Mouse (Mus musculus) intestine, embryonic 15.5 days (tissue): ENCODE data around the gene Ccdc85a. TPM values are rescaled to one million over a fixed set of nuclear protein-coding genes. Genes with fewer than 3 reads are reported as not detected.
"Not testable (repeated sequence)": the region's sequence is repeated elsewhere in the genome, so short reads cannot be mapped to it uniquely, and the experiment has no call there.

ENCODE experiments used
- ATAC-seq: fragments of 200-750 bp; cut with Nextera tagmentation; 2 replicates; pipeline ENCODE4 v1.8.0; 2017; ENCODE audit warnings: moderate TSS enrichment, moderate library complexity
- H3K27ac ChIP-seq: fragments of 300-500 bp; sonication (generic); 2 replicates; pipeline ENCODE4 v1.5.1; 2015; ENCODE audit warnings: mild to moderate bottlenecking, inconsistent platforms
- H3K27me3 ChIP-seq: fragments of 300-500 bp; sonication (generic); replicated peaks from 2 replicates; pipeline ENCODE4 v1.6.1; 2015; ENCODE audit warnings: inconsistent platforms
- H3K36me3 ChIP-seq: fragments of 300-500 bp; sonication (generic); 2 replicates; pipeline ENCODE4 v1.6.1; 2015; ENCODE audit warnings: inconsistent platforms
- H3K4me1 ChIP-seq: fragments of 300-500 bp; sonication (generic); replicated peaks from 2 replicates; pipeline ENCODE4 v1.6.1; 2015; ENCODE audit warnings: inconsistent platforms
- H3K4me2 ChIP-seq: fragments of 300-500 bp; sonication (generic); replicated peaks from 2 replicates; pipeline ENCODE4 v1.6.1; 2015; ENCODE audit warnings: mild to moderate bottlenecking, inconsistent platforms
- H3K4me3 ChIP-seq: fragments of 300-500 bp; sonication (generic); replicated peaks from 2 replicates; pipeline ENCODE4 v1.5.1; 2015; ENCODE audit warnings: inconsistent platforms
- H3K9ac ChIP-seq: fragments of 300-500 bp; sonication (generic); 2 replicates; pipeline ENCODE4 v1.6.1; 2015; ENCODE audit warnings: inconsistent platforms
- H3K9me3 ChIP-seq: fragments of 300-500 bp; sonication (generic); 2 replicates; pipeline ENCODE4 v1.6.1; 2016; ENCODE audit warnings: inconsistent platforms
- WGBS: fragments of 180-500 bp; shearing (Covaris S2); methylation state at CpG from one replicate; pipeline ENCODE4 v1.1.7; 2015; 5-methylcytosine and 5-hydroxymethylcytosine counted together
- polyA plus RNA-seq: library from polyadenylated mRNA; unstranded; fragments of >200 nt; fragmentation: Nextera tagmentation; extraction: Ambion mirVana; gene quantifications from 2 replicates; pipeline ENCODE4 v1.2.1, GENCODE M21; 2015

The Ccdc85a gene
- polyA plus RNA-seq, 1 experiment from 2014 or later, result 2.0 TPM

DNA sequence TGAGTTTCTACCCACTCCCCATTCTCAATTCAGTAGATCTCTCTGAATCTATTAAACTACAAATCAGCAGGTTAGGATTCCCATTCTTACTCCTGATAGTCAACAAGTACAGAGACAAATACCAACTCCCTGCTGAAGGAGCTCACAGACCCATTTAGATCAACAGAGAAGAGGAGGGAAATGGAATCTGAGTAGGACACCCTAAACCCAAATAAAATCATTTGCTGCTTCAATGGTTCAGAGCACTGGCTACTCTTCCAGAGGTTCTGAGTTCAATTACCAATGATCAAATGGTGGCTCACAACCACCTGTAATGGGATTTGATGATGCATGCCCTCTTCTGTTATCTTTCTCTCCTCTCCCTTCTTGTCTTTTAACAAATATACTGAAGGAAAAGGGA is 82.9 kb downstream of the Ccdc85a start:
- H3K27ac ChIP-seq, result no peak overlapping the region
- no peak overlapping the region for H3K4me2 ChIP-seq
- no peaks in the 10 kb centered on the region for H3K36me3 ChIP-seq
- no peaks in the 10 kb centered on the region for H3K4me1 ChIP-seq
- H3K9ac ChIP-seq, result no peak overlapping the region
- H3K4me3 ChIP-seq, result no peak overlapping the region
- no peaks in the 10 kb centered on the region for H3K27me3 ChIP-seq
- ATAC-seq, result no peak
- H3K9me3 ChIP-seq, result no peaks in the 10 kb centered on the region

DNA sequence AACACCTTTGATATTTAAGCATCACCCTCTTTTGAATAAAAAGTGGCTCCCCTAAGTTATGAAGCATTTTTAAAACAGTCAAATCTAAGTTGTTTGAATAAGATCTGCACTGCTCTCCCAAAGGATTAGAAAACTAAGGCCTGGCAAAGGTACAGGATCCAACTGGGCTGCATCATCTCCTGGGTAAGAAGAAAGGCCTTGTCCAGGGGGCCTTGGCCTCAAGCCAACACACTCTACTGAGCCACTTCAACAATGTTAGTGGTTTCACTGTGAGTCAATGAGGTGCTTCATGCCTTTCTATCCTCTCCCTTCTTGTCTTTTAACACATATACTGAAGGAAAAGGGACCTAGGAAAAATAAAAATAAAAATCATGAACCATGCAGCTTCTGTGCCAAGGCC is 87.1 kb downstream of the Ccdc85a start:
- H3K9me3 ChIP-seq, result no peaks in the 10 kb centered on the region
- H3K27ac ChIP-seq, result no peak overlapping the region
- no peak for ATAC-seq
- no peak overlapping the region for H3K9ac ChIP-seq
- H3K4me2 ChIP-seq, result no peak overlapping the region
- H3K36me3 ChIP-seq, result no peaks in the 10 kb centered on the region
- H3K27me3 ChIP-seq, result no peaks in the 10 kb centered on the region
- H3K4me1 ChIP-seq, result no peaks in the 10 kb centered on the region
- no peak overlapping the region for H3K4me3 ChIP-seq

DNA sequence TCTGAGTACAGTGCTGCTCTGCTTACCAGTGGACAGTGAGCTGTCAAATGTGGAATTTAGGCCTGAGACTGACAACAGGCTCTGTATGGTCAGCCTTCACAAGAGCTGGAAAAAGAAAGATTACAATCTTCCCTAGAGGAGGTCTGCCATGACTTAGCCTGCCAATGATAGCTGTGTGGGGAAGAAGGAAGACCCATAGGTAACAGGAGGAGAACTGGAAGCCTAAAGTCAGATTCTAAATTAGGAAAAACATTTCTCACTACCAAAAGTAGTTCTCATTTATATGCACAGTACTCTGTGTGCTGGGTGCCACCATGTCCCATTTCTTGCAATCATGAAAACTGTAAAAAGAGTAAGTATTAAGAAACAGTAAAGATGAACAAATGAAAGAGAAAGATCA is 90.8 kb downstream of the Ccdc85a start:
- no peaks in the 10 kb centered on the region for H3K36me3 ChIP-seq
- no peak overlapping the region for H3K4me3 ChIP-seq
- no peaks in the 10 kb centered on the region for H3K27me3 ChIP-seq
- no peak overlapping the region for H3K4me2 ChIP-seq
- H3K9me3 ChIP-seq, result no peaks in the 10 kb centered on the region
- no peak overlapping the region for H3K27ac ChIP-seq
- H3K4me1 ChIP-seq, result no peaks in the 10 kb centered on the region
- no peak for ATAC-seq
- no peak overlapping the region for H3K9ac ChIP-seq

DNA sequence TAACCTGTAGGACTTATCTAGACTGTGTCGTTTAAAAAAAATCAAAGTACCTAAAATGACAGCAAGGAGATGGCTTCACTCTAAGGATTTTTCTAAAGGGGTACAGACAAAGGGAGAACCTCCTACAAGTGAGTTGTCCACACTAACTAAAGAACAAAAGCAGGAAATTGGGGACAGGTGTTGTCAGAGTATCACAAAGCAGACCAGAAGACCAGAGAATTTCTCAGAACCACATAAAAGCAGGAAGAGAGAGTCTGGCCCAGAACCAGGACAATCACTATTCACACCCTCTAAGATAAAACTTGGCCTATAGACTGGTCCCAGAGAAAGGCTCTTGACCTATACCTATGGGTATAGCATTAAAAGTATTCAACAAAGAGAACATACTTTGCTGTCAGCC is 92.8 kb downstream of the Ccdc85a start:
- Histone ChIP-seq H3K27ac (no peak overlapping the region), H3K36me3 (no peaks in the 10 kb centered on the region), H3K4me2 (no peak overlapping the region), H3K9ac (no peak overlapping the region), H3K9me3 (no peaks in the 10 kb centered on the region), H3K4me3 (no peak overlapping the region), H3K27me3 (no peaks in the 10 kb centered on the region), H3K4me1 (no peaks in the 10 kb centered on the region)
- ATAC-seq, result no peak
- WGBS, result 72% methylated on average over 1 of the region's 1 CpGs

DNA sequence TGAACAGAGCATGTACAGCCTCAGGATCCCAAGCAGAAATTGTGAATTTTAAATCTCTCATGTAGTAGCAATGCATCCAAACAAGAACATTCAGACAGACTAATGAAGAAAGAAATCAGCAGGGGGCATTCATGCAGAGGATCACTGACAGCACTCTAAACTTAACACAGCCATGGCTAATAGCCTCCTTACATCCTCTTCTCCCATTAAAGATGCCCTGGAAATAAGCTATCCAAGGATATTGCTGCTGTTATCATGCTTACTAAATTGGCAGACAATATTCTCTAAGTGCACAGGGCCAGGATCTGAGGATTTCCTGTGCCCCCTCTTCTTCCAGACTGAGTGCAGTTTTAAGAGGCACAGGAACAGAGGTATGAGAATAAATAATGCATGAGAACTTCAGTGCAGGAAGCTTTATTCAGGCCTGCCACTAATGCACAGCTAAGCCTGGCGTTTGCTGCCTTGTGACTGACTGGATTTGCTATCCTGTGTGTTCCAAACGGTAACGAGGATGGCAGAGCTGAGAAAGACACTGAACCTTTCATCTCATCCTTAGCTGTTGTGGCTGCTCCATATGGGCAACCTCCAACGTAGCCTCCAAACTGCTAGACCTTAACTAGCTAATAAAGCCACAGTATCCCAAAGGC is 99.9 kb downstream of the Ccdc85a start:
- Histone ChIP-seq H3K4me2 (no peak overlapping the region), H3K4me3 (no peak overlapping the region), H3K27me3 (no peaks in the 10 kb centered on the region), H3K9me3 (no peaks in the 10 kb centered on the region), H3K36me3 (no peaks in the 10 kb centered on the region), H3K27ac (no peak overlapping the region), H3K9ac (no peak overlapping the region), H3K4me1 (no peaks in the 10 kb centered on the region)
- ATAC-seq, result no peak
- 64% methylated on average over 4 of the region's 4 CpGs for whole genome bisulfite sequencing

DNA sequence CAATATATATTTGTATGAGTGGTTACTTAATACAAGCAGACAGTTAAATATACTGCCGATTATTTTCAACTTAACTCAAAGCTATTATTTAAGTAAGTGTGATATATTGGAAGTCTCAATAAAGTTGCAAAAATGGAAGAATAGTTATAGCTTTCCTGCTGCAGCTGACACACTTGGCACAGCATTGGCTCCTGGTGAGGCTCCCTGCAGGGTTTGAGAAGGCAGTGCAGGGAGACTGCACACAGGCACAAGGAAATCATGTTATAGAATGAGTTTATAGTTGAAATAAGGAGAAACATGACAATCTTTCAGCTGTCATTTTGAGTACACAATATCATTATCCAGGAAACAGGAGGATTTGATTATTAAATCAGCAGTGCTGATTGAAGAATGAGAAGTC is 107.0 kb downstream of the Ccdc85a start:
- no peaks in the 10 kb centered on the region for H3K4me1 ChIP-seq
- H3K9ac ChIP-seq, result no peak overlapping the region
- no peak overlapping the region for H3K27ac ChIP-seq
- 87% methylated on average over 1 of the region's 1 CpGs for WGBS
- H3K9me3 ChIP-seq, result no peaks in the 10 kb centered on the region
- H3K4me2 ChIP-seq, result no peak overlapping the region
- ATAC-seq, result no peak
- no peaks in the 10 kb centered on the region for H3K27me3 ChIP-seq
- H3K36me3 ChIP-seq, result no peaks in the 10 kb centered on the region
- no peak overlapping the region for H3K4me3 ChIP-seq

DNA sequence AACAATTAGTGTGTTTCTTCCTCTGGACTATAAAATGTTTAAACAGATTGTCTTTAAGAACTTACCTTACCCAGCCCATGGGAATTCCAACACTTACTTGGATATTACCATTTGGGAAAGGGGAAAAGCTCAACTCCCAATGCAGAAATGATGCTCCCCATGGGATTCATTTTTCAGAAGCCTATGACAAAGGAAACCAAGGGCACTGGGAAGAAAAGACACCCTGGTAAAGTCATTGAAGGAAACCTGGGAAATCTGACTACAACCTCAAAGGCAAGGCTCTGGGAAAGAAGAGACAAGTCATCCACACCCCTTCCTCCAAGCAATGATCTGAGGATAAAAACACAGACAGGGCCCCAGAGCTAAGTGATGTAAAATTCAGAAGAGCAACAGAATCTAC is 118.4 kb downstream of the Ccdc85a start:
- no peak for ATAC-seq
- Histone ChIP-seq H3K4me3 (no peak overlapping the region), H3K36me3 (no peaks in the 10 kb centered on the region), H3K9me3 (no peaks in the 10 kb centered on the region), H3K4me2 (no peak overlapping the region), H3K27ac (no peak overlapping the region), H3K9ac (no peak overlapping the region), H3K4me1 (no peaks in the 10 kb centered on the region), H3K27me3 (no peaks in the 10 kb centered on the region)

DNA sequence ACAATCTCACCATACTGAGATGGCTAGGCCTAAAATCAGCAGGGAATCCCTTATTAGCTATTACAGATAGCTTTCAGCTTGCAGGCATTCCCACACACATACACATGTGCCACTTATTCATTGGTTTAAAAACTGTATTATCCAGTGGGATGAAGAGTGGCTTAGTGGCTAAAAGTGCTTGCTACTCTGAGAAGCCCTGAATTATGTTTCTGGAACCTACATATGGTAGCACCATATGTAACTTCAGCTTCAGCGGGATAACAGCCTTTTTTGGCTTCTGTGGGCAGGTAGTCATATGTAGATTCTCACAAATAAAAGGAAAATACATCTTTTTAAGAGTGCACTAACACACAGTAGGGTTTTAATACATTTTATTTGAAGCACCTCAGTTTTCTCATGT is 119.2 kb downstream of the Ccdc85a start:
- ATAC-seq, result no peak
- no peak overlapping the region for H3K27ac ChIP-seq
- H3K27me3 ChIP-seq, result no peaks in the 10 kb centered on the region
- H3K4me2 ChIP-seq, result no peak overlapping the region
- WGBS, result 83% methylated on average over 1 of the region's 1 CpGs
- H3K9me3 ChIP-seq, result no peaks in the 10 kb centered on the region
- H3K4me3 ChIP-seq, result no peak overlapping the region
- no peaks in the 10 kb centered on the region for H3K36me3 ChIP-seq
- H3K9ac ChIP-seq, result no peak overlapping the region
- no peaks in the 10 kb centered on the region for H3K4me1 ChIP-seq

DNA sequence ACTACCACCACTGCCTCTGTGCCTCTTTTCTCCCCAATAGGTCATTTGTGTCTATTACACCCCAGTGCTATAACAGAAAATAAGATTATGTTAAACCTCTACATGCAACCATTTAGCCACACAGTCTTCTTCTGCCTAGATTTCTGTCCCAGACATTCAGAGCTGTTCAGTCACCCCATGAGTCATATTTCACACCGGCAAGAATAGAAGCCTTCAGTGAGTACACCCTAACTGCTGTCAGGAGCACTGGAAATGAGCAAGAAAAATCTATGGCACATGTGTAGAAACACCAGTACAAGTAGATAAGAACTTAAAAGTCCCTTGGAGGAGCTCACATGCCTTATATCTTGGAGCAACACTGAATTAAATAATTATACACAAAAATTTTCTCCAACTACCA is 125.0 kb downstream of the Ccdc85a start:
- Histone ChIP-seq H3K36me3 (no peaks in the 10 kb centered on the region), H3K4me2 (no peak overlapping the region), H3K27me3 (no peaks in the 10 kb centered on the region), H3K4me3 (no peak overlapping the region), H3K9ac (no peak overlapping the region), H3K9me3 (no peaks in the 10 kb centered on the region), H3K27ac (no peak overlapping the region), H3K4me1 (no peaks in the 10 kb centered on the region)
- ATAC-seq, result no peak
- WGBS, result 89% methylated on average over 1 of the region's 1 CpGs

DNA sequence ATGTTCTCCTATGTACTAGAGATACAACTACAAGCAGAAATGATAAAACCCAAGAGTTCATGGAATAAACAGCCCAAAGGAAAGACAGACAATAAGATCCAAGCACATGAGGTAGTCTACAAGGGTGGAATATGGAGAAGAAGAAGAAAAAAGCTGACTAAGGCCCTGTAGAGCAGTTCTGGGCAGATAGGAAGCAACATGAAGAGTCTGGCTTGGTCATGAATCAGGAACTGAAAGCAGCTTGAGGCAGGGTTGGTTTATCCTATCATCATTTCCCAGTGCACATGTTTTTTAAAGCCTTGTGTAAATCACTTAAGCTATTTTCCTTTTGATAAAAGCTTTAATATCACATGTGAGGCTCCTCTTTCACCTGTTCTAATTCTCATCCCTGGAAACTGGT is 144.2 kb downstream of the Ccdc85a start:
- no peaks in the 10 kb centered on the region for H3K4me1 ChIP-seq
- no peaks in the 10 kb centered on the region for H3K9me3 ChIP-seq
- H3K4me2 ChIP-seq, result no peak overlapping the region
- no peak for ATAC-seq
- H3K4me3 ChIP-seq, result no peak overlapping the region
- no peaks in the 10 kb centered on the region for H3K36me3 ChIP-seq
- H3K27me3 ChIP-seq, result no peaks in the 10 kb centered on the region
- no peak overlapping the region for H3K27ac ChIP-seq
- H3K9ac ChIP-seq, result no peak overlapping the region

DNA sequence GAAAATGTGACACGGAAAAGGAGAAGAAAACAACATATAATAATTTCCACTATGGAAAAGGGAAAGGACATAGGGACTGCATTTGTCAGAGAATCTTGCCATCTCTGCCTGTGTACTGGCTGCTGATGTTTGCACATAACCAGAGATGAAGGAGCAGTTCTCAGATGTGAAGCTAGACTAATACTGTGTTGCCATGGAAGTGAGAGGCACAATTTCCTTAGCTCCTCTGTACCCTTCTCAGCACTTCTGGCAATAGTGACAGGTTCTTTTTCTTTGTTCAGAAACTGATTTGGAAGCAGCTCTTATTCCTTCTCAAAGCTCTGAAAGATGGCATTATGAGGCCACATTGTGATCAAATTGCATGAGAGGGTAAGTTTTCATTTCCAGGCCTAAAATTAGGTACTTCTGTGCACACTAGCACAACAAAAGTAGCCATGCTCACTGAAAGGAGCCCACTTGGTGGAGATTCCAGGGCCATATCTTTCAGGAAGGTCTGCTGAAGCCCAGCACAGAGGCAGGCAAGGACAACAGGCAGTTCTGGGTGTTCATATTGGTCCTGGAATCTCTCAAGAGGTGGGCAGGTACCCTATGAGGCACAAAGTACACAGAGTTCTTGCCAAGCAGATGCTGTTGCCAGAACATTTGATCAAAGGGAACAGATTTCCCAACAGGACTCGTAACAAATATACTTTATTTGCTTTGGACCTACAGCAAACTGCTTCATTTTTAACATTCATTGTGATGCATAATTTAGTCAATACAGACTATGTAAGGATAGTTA is 161.5 kb downstream of the Ccdc85a start:
- H3K9ac ChIP-seq, result no peak overlapping the region
- no peak overlapping the region for H3K4me2 ChIP-seq
- WGBS, result 85% methylated on average over 2 of the region's 2 CpGs
- no peak for ATAC-seq
- H3K27ac ChIP-seq, result no peak overlapping the region
- no peak overlapping the region for H3K4me3 ChIP-seq
- H3K36me3 ChIP-seq, result no peaks in the 10 kb centered on the region
- H3K4me1 ChIP-seq, result no peaks in the 10 kb centered on the region
- H3K27me3 ChIP-seq, result no peaks in the 10 kb centered on the region
- no peaks in the 10 kb centered on the region for H3K9me3 ChIP-seq

DNA sequence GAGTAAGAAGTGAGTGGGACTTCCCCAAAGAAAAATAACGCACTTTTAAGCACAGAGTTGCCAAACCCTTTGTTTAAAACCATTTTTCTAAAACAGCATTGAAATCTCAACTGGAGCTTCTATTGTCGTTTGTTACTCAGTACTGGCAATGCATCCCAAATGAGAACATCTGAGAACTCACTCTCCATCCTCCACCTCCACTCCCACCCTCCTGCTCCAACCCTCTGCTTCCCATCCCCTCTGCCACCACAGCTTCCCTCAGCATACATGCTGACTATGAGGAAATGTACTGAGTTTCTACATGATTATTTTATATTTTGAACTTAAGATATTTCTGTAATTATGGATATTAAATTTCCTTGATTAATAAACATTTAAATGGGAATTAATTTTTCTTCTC is 168.3 kb downstream of the Ccdc85a start:
- no peak overlapping the region for H3K27ac ChIP-seq
- WGBS, result 69% methylated on average over 2 of the region's 2 CpGs
- no peak overlapping the region for H3K4me2 ChIP-seq
- H3K4me3 ChIP-seq, result no peak overlapping the region
- no peaks in the 10 kb centered on the region for H3K36me3 ChIP-seq
- H3K9me3 ChIP-seq, result no peaks in the 10 kb centered on the region
- H3K27me3 ChIP-seq, result no peaks in the 10 kb centered on the region
- no peak overlapping the region for H3K9ac ChIP-seq
- ATAC-seq, result no peak
- H3K4me1 ChIP-seq, result no peaks in the 10 kb centered on the region

DNA sequence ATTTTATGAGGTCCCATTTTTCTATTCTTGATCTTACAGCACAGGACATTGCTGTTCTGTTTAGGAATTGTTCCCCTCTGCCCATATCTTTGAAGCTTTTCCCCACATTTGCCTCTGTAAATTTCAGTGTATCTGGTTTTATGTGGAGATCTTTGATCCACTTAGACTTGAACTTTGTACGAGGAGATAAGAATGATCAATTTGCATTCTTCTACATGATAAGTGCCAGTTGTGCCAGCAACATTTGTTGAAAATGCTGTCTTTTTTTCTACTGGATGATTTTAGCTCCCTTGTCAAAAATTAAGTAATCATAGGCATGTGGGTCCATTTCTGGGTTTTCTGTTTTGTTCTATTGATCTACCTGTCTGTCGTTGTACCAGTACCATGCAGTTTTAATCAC is 174.2 kb downstream of the Ccdc85a start:
- not testable (repeated sequence) for ATAC-seq, H3K36me3 ChIP-seq, H3K4me3 ChIP-seq, H3K27me3 ChIP-seq, H3K9ac ChIP-seq, H3K27ac ChIP-seq, H3K9me3 ChIP-seq, H3K4me1 ChIP-seq, H3K4me2 ChIP-seq
- 83% methylated on average over 2 of the region's 2 CpGs for WGBS
